Mouse (Mus musculus) layer of hippocampus, postnatal 25 days (tissue): ENCODE measurements around the gene Sez6l. TPM values are rescaled to one million over a fixed set of nuclear protein-coding genes. Genes with fewer than 3 reads are reported as not detected.

Source experiments
- DNase-seq, 2 experiments: peaks; one replicate each; pipeline ENCODE4 v3.0.0; 2022; ENCODE audit warnings: mixed read lengths in 2 of 2, low spot score in 1 of 2; ENCODE audit errors: extremely low spot score in 1 of 2
- total RNA-seq, 2 experiments: library from RNA; stranded (reverse); gene quantifications; 2 replicates each; pipeline ENCODE4 v1.2.3; 2021

Gene Sez6l
- total RNA-seq, 2 experiments from 2014 or later: 208 to 235 TPM

DNA sequence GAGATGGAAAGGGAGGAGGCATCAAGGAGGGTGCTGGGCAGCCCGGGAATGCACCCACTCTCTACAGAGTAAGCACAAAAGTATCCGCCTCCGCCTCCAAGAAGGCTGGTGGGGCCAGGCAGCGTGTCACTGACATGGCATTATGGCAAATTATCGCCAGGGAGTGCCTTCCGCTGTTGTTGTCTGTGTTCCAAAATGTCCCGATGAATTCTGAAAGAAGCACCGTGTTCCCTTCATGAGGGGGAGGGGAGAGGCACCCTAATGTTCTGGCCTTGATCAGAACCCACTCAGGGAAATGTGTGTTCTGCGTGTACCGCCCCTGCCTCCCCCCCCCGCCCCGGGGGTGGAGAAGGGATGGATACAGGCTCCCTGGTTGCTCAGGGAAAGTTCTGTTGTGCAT lies 41.1 kb downstream of the Sez6l start:
- no peak for DNase-seq

DNA sequence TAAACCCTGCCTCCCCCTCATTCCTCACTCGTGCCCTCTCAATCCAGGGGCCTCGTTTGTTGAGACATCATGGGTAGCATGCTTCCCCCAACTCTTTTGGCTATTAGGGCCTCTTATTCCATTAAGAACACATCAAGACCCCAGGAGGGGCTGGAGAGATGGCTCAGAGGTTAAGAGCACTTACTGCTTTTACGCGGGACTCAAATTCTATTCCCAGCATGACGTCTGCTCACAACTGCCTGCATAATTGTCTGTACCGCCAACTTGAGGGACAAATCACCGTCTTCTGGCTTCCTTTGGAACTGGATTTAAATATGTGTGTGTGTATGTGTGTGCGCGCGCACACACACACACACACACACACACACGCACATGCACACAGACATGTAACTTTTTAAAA lies 42.8 kb downstream of the Sez6l start:
- no peak for DNase-seq

GRCm38 (mm10) chr5:112533312-112534075 lies 43.5 kb downstream of the Sez6l start:
- no peak for DNase-seq

- no peak for DNase-seq
Measured at GRCm38 (mm10) chr5:112532894-112533293, 44.1 kb downstream of the Sez6l start.

- DNase-seq: no peak
Measured at GRCm38 (mm10) chr5:112532210-112532609, 44.8 kb downstream of the Sez6l start.

DNA sequence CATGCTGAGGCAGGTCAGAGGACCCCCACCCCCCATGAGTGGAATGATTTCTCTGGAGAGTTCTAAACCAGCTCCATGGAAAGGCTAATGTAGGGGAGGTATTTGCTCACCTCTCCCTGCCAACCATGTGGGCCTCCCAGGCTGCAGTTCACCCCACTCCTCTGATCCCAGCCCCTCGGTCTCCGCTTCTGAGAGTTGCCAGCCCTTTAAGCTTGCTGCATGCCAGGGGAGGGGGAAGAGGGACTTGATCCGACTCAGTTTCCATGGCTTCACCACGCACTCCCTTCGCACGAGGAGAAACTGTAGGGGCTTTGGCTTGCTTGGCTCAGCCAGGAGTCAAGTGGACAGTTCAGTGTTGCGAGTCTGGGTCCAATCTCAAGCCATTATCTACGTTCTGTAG lies 45.9 kb downstream of the Sez6l start:
- DNase-seq: no peak

GRCm38 (mm10) chr5:112526936-112527335 lies 50.0 kb downstream of the Sez6l start:
- peak; percentile 54 to 65 for DNase-seq

- DNase-seq: no peak
Measured at GRCm38 (mm10) chr5:112526435-112526834, 50.5 kb downstream of the Sez6l start.

GRCm38 (mm10) chr5:112525980-112526379 lies 51.0 kb downstream of the Sez6l start:
- DNase-seq: no peak

DNA sequence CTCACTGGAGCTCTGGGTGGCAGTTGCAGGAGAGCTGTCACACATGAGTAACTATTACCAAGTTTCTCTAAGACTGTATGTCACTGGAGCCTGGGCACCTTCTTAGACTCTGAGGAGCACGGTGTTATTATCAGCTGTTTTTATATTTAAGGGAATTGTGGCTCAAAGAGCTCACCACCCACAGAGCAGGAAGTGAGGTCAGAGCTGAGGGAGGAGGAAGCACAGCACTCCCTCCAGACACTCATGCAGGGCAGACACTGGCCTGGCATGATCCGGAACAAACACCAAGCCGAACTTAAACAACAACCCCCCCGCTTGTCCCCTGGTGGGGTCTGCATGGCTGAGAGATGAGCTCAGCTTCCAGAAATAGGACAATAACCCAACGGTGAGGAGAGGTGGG lies 51.7 kb downstream of the Sez6l start:
- no peak for DNase-seq

GRCm38 (mm10) chr5:112523796-112524195 lies 53.2 kb downstream of the Sez6l start:
- DNase-seq: no peak

GRCm38 (mm10) chr5:112523331-112523730 lies 53.7 kb downstream of the Sez6l start:
- DNase-seq: no peak

- no peak for DNase-seq
Measured at GRCm38 (mm10) chr5:112521703-112522527, 55.1 kb downstream of the Sez6l start.

DNA sequence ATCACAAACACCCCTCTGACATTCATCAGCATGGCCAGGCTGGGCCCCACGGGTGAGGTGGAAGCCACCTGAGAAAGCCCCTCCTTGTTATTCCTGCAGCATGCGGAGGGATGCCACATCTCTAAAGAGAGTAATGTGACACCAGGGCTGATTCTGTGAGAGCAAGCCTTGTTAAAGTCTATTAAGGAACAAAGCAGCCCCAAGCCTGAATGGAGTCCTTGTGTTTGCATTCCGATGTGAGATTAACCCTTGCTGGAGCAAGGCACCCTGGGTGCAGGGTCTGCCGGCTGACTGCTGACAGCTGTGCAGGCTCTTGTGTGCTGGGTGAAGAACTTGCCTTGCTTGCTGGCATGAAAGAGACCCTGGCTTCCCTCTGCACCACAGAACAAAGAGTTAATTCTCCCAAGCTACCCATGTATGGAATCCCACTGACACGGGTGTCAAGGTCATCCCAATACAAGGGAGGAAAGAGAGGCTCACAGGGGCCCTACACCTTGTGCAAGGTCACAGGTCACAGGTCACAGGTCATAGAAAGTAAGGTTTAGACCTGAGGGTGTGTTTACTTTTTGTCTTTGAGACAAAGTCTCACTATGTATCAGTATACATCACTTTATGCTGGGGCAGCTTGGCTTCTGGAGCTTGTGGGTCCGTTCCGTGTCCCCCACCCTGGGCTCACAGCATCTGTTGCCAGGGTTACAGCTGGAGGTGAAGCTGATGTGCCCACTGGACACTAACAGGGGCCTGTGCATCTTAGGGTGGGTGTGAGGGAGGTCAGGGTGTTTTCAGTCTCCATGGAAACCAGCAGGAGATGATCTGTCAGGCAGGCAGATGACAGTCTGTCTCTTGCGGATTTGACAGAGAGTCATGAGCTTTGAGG lies 55.9 kb downstream of the Sez6l start:
- DNase-seq: no peak

DNA sequence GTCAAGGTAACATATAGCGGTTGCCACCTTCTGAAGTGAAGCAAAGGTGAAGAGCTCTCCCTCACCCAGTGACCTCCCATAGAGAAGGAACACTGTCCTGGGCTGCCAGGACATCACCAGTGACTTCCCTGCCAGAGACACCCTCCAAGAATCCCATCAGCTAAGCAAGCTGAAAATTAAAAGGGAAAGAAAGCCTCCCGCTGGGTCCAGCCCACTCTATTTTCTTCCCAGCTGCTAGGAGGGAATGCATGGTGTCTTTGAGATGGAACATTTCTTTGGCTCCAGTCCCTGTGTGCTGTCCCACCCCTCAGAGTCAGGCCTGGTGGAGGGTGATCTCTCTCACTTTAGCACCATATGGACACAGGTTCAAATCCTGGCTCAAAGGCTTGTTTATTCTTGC lies 58.2 kb downstream of the Sez6l start:
- DNase-seq: no peak

GRCm38 (mm10) chr5:112517454-112517853 lies 59.5 kb downstream of the Sez6l start:
- no peak for DNase-seq

GRCm38 (mm10) chr5:112516527-112516926 lies 60.5 kb downstream of the Sez6l start:
- no peak for DNase-seq

- no peak for DNase-seq
Measured at GRCm38 (mm10) chr5:112510351-112510750, 66.6 kb downstream of the Sez6l start.

- DNase-seq: no peak
Measured at GRCm38 (mm10) chr5:112509916-112510315, 67.1 kb downstream of the Sez6l start.

GRCm38 (mm10) chr5:112505595-112505994 lies 71.4 kb downstream of the Sez6l start:
- DNase-seq: no peak

DNA sequence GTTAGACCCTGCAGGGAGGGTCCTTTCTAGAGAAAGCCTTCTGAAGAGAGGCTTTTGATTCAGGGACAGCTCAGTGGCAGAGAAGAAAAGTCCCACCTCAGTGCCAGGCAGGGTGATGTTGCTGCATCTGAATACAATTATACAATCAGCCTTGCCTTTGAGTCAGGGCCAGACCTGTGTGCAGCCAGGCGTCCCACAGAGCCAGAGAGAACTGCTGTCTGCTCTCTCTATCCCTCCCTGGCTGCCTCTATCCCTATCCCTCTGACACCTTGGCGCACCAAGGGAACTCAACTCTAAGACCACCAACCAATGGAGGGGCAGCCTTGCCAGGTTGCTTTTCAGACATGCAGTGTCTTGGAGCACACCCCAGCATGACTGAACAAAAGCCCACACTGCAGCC lies 75.6 kb downstream of the Sez6l start:
- DNase-seq: no peak
